Mouse (Mus musculus): ENCODE data around the gene Upk3b. TPM values are rescaled to one million over a fixed set of nuclear protein-coding genes. Genes with fewer than 3 reads are reported as not detected.

The Upk3b gene
- polyA plus RNA-seq, 1 experiment, result not detected

Other genes with a start within 250 kb of the Upk3b start
- not detected in 2 replicates for gene Srrm3, start 231.6 kb upstream of the Upk3b start, polyA plus RNA-seq (2012; ENCODE audit: insufficient read depth, insufficient read length, missing spikeins)
- 233 and 423 TPM in 2 replicates for gene Hspb1, start 150.6 kb upstream of the Upk3b start, polyA plus RNA-seq (2012; ENCODE audit: insufficient read depth, insufficient read length, missing spikeins)
- 499 and 545 TPM in 2 replicates for gene Ywhag, start 103.9 kb upstream of the Upk3b start, polyA plus RNA-seq (2012; ENCODE audit: insufficient read depth, insufficient read length, missing spikeins)
- gene Ssc4d, start 64.0 kb upstream of the Upk3b start, polyA plus RNA-seq (2012; ENCODE audit: insufficient read depth, insufficient read length, missing spikeins), result 2.9 and 6.7 TPM in 2 replicates
- gene Zp3, start 58.4 kb upstream of the Upk3b start, polyA plus RNA-seq (2012; ENCODE audit: insufficient read depth, insufficient read length, missing spikeins), result not detected in 2 replicates
- 16.2 and 18.3 TPM in 2 replicates for gene Dtx2, start 43.7 kb upstream of the Upk3b start, polyA plus RNA-seq (2012; ENCODE audit: insufficient read depth, insufficient read length, missing spikeins)
- not detected in 2 replicates for gene Upk3bl, start 16.0 kb downstream of the Upk3b start, polyA plus RNA-seq (2012; ENCODE audit: insufficient read depth, insufficient read length, missing spikeins)
- gene Rasa4, start 45.4 kb downstream of the Upk3b start, polyA plus RNA-seq (2012; ENCODE audit: insufficient read depth, insufficient read length, missing spikeins), result 4.6 and 5.0 TPM in 2 replicates
- gene Polr2j, start 78.1 kb downstream of the Upk3b start, polyA plus RNA-seq (2012; ENCODE audit: insufficient read depth, insufficient read length, missing spikeins), result 85.8 and 91.5 TPM in 2 replicates
- gene Lrwd1, start 97.6 kb downstream of the Upk3b start, polyA plus RNA-seq (2012; ENCODE audit: insufficient read depth, insufficient read length, missing spikeins), result 1.9 and 4.2 TPM in 2 replicates
- gene Alkbh4, start 97.7 kb downstream of the Upk3b start, polyA plus RNA-seq (2012; ENCODE audit: insufficient read depth, insufficient read length, missing spikeins), result 3.8 and 4.3 TPM in 2 replicates
- 0.52 and 1.7 TPM in 2 replicates for gene Orai2, start 132.2 kb downstream of the Upk3b start, polyA plus RNA-seq (2012; ENCODE audit: insufficient read depth, insufficient read length, missing spikeins)
- 38.5 and 40.6 TPM in 2 replicates for gene Prkrip1, start 160.5 kb downstream of the Upk3b start, polyA plus RNA-seq (2012; ENCODE audit: insufficient read depth, insufficient read length, missing spikeins)
- gene Sh2b2, start 208.1 kb downstream of the Upk3b start, polyA plus RNA-seq (2012; ENCODE audit: insufficient read depth, insufficient read length, missing spikeins), result 67.4 and 106 TPM in 2 replicates

All from brown adipose tissue, adult 24 weeks (tissue).